Mouse (Mus musculus) forebrain, embryonic 16.5 days (tissue): Measurements from ENCODE around the gene Unc45b. TPM values are rescaled to one million over a fixed set of nuclear protein-coding genes. Genes with fewer than 3 reads are reported as not detected.

Source experiments
- microRNA-seq: library from miRNA; unstranded; fragments of <30 nt; microRNA quantifications from one replicate; pipeline ENCODE4, GENCODE M21; 2017
- polyA plus RNA-seq: library from polyadenylated mRNA; unstranded; fragments of >200 nt; fragmentation: Nextera tagmentation; extraction: Ambion mirVana; gene quantifications from 2 replicates; pipeline ENCODE4 v1.2.1, GENCODE M21; 2015

Gene Unc45b
- polyA plus RNA-seq, 1 experiment from 2014 or later: 1.6 TPM

Small RNA genes within 50 kb of the gene (microRNA-seq; reads per million reads assigned to microRNA genes)
- gene Mir7679: not detected

Other genes with a start within 250 kb of the Unc45b start
- 0.30 and 0.39 TPM in 2 replicates for gene Cct6b, start 146.2 kb upstream of the Unc45b start, polyA plus RNA-seq
- 33.5 and 35.9 TPM in 2 replicates for gene Zfp830, start 146.2 kb upstream of the Unc45b start, polyA plus RNA-seq
- gene Lig3, start 129.4 kb upstream of the Unc45b start, polyA plus RNA-seq: 33.4 and 34.0 TPM in 2 replicates
- gene Rffl, start 39.3 kb upstream of the Unc45b start, polyA plus RNA-seq: 8.8 and 9.3 TPM in 2 replicates
- 13.5 and 15.2 TPM in 2 replicates for gene Rad51d, start 19.9 kb upstream of the Unc45b start, polyA plus RNA-seq
- 0.43 and 1.1 TPM in 2 replicates for gene Fndc8, start 18.4 kb upstream of the Unc45b start, polyA plus RNA-seq
- 33.3 and 39.7 TPM in 2 replicates for gene Nle1, start 2.1 kb upstream of the Unc45b start, polyA plus RNA-seq
- 1.3 and 1.8 TPM in 2 replicates for gene Slfn5, start 40.8 kb downstream of the Unc45b start, polyA plus RNA-seq
- 5.7 and 6.5 TPM in 2 replicates for gene Slfn9, start 81.3 kb downstream of the Unc45b start, polyA plus RNA-seq
- 0.11 and 0.26 TPM in 2 replicates for gene Slfn8, start 110.3 kb downstream of the Unc45b start, polyA plus RNA-seq
- gene Slfn2, start 154.6 kb downstream of the Unc45b start, polyA plus RNA-seq: 0.73 and 1.1 TPM in 2 replicates
- gene Slfn1, start 206.3 kb downstream of the Unc45b start, polyA plus RNA-seq: not detected in 2 replicates